Mouse (Mus musculus) ES-Bruce4 (cell line): Measurements from ENCODE around the gene Fgfbp3.

Experiments
- CTCF ChIP-seq: IDR thresholded peaks from one replicate; pipeline ENCODE4 v1.8.1; 2011; ENCODE audit warnings: low read depth, low read length
- POLR2A ChIP-seq: IDR thresholded peaks from one replicate; pipeline ENCODE4 v1.8.1; 2011; ENCODE audit warnings: low read length; ENCODE audit not compliant: insufficient read depth

DNA sequence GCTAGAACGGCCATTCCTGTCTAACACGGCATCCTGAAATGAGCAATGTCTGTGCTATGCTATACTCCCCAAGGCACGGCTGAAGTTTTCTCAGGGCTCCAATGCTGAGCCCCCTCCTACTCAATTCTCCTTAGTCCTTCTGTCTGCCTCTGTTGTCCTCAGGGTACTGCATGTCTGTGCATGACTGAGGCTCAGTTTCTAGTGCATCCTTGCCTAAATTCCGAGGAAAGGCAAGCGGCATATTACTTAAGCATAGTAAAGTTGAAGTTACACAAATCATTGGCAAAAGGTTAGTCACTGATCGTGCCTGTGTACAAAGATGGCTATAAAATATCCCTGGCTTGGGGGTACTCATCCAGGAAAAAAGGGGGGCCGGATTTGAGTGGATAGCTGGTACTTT is 6.4 kb downstream of the Fgfbp3 start:
- TF ChIP-seq CTCF = no peak
- no peak for TF ChIP-seq POLR2A
